Mouse (Mus musculus) hindbrain, embryonic 16.5 days (tissue): ENCODE data around the gene Nrip2. TPM values are rescaled to one million over a fixed set of nuclear protein-coding genes. Genes with fewer than 3 reads are reported as not detected.
A peak's percentile ranks its signal among the peaks of the same experiment; 100 is the strongest.

ENCODE experiments used
- ATAC-seq: fragments of 200-750 bp; cut with Nextera tagmentation; 2 replicates; pipeline ENCODE4 v1.8.0; 2017; ENCODE audit warnings: moderate TSS enrichment, moderate library complexity
- H3K27ac ChIP-seq: fragments of 300-500 bp; sonication (generic); 2 replicates; pipeline ENCODE4 v1.5.1; 2014; ENCODE audit warnings: low read depth, mild to moderate bottlenecking, control low read depth, low read length, moderate library complexity
- H3K27me3 ChIP-seq: fragments of 300-500 bp; sonication (generic); replicated peaks from 2 replicates; pipeline ENCODE4 v1.6.1; 2014; ENCODE audit warnings: low read length; ENCODE audit not compliant: control insufficient read depth, insufficient read depth
- H3K36me3 ChIP-seq: fragments of 300-500 bp; sonication (generic); 2 replicates; pipeline ENCODE4 v1.6.1; 2014; ENCODE audit warnings: mild to moderate bottlenecking, low read length, moderate library complexity, mixed read lengths; ENCODE audit not compliant: control insufficient read depth, insufficient read depth
- H3K4me1 ChIP-seq: fragments of 300-500 bp; sonication (generic); 2 replicates; pipeline ENCODE4 v1.6.1; 2014; ENCODE audit warnings: low read depth, low read length; ENCODE audit not compliant: control insufficient read depth, insufficient read depth
- H3K4me2 ChIP-seq: fragments of 300-500 bp; sonication (generic); 2 replicates; pipeline ENCODE4 v1.6.1; 2014; ENCODE audit warnings: mild to moderate bottlenecking, low read length, control low read depth, moderate library complexity
- H3K4me3 ChIP-seq: fragments of 300-500 bp; sonication (generic); 2 replicates; pipeline ENCODE4 v1.5.1; 2014; ENCODE audit warnings: mild to moderate bottlenecking, low read length, control low read depth, moderate library complexity
- H3K9ac ChIP-seq: fragments of 300-500 bp; sonication (generic); 2 replicates; pipeline ENCODE4 v1.6.1; 2014; ENCODE audit warnings: low read depth, mild to moderate bottlenecking, control low read depth, low read length, moderate library complexity
- H3K9me3 ChIP-seq: fragments of 300-500 bp; sonication (generic); 2 replicates; pipeline ENCODE4 v1.6.1; 2014; ENCODE audit warnings: mild to moderate bottlenecking, low read length, moderate library complexity; ENCODE audit not compliant: control insufficient read depth
- WGBS: fragments of 180-500 bp; shearing (Covaris S2); extraction: QIAGEN DNeasy Blood & Tissue Kit; methylation state at CpG from one replicate; pipeline ENCODE4 v1.1.7; 2014; 5-methylcytosine and 5-hydroxymethylcytosine counted together
- polyA plus RNA-seq: library from polyadenylated mRNA; unstranded; fragments of >200 nt; fragmentation: Nextera tagmentation; extraction: Ambion mirVana; gene quantifications from 2 replicates; pipeline ENCODE4 v1.2.1, GENCODE M21; 2015

The Nrip2 gene
- polyA plus RNA-seq, 1 experiment from 2014 or later, result 11.3 TPM

DNA sequence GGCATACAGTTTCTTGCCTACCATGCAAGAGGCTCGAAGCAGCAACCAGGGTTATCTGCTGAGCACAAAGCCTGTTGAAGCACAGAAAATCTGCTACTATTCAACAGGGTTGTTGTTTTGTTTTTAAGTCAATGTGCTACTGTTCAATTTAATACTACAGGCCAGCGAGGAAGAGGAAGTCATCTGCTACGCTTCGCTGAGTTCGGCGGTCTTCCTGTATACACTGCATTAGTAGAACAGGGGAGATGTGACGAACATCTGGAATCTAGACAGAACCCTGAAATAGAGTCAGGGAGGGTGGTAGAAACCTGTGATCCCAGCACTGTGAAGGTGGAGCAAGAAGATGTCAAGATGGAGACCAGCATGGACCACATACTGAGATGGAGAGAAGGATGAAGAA, 15.3 kb upstream of the Nrip2 start:
- no peaks in the 10 kb centered on the region for H3K9me3 ChIP-seq
- H3K27me3 ChIP-seq, result no peaks in the 10 kb centered on the region
- 71% methylated on average over 7 of the region's 7 CpGs for WGBS
- H3K36me3 ChIP-seq, result no peaks in the 10 kb centered on the region
- no peaks in the 10 kb centered on the region for H3K4me1 ChIP-seq
- no peak overlapping the region for H3K9ac ChIP-seq
- no peak for ATAC-seq
- H3K4me2 ChIP-seq, result no peak overlapping the region
- H3K27ac ChIP-seq, result no peak overlapping the region
- H3K4me3 ChIP-seq, result no peak overlapping the region

DNA sequence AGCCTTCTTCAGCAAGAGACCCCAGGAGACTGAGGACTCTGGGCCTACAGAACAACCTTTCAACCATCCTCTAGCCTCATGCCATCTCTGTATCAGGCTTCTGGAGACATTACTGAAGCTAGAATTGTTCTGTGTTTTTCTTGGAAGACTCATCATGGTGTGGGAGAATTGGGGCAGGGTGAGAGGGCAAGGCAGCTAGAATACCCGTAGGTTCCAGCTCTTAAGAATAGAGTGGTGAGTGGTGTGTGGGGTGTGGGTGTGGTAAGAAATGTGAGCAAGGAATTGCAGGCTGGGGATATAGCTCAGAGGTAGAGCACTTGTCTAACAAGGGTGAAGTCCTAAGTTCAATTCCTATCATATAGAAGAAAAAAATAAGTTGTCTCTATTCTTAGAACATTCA, 14.1 kb upstream of the Nrip2 start:
- Histone ChIP-seq H3K36me3 (no peaks in the 10 kb centered on the region), H3K4me3 (no peak overlapping the region), H3K27me3 (no peaks in the 10 kb centered on the region), H3K9me3 (no peaks in the 10 kb centered on the region), H3K9ac (no peak overlapping the region), H3K4me2 (no peak overlapping the region), H3K4me1 (no peaks in the 10 kb centered on the region), H3K27ac (no peak overlapping the region)
- 74% methylated on average over 1 of the region's 1 CpGs for WGBS
- no peak for ATAC-seq

DNA sequence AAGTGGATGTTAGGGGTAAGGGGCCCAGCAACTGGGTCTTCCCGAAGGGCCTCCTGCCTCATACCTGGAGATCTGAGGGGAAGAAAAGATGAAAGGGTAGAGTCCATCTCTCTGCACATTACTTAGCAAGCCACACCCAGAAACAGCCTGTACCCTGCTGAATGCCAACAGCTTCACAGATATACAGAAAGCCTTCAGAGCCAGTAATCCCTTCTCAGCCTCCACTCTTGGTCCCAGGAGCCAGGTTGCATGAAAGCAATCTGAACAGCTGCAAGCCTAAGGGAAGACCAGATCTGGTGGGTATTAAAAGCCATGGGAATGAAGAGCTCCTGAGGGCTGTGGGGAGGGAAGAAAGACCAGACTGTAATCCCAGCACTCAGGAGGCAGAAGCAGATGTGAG, 9.9 kb upstream of the Nrip2 start:
- no peaks in the 10 kb centered on the region for H3K9me3 ChIP-seq
- H3K36me3 ChIP-seq, result no peaks in the 10 kb centered on the region
- no peak overlapping the region for H3K27ac ChIP-seq
- 83% methylated on average over 1 of the region's 1 CpGs for WGBS
- no peak overlapping the region for H3K9ac ChIP-seq
- no peak for ATAC-seq
- no peaks in the 10 kb centered on the region for H3K27me3 ChIP-seq
- H3K4me2 ChIP-seq, result no peak overlapping the region
- H3K4me1 ChIP-seq, result no peaks in the 10 kb centered on the region
- no peak overlapping the region for H3K4me3 ChIP-seq

DNA sequence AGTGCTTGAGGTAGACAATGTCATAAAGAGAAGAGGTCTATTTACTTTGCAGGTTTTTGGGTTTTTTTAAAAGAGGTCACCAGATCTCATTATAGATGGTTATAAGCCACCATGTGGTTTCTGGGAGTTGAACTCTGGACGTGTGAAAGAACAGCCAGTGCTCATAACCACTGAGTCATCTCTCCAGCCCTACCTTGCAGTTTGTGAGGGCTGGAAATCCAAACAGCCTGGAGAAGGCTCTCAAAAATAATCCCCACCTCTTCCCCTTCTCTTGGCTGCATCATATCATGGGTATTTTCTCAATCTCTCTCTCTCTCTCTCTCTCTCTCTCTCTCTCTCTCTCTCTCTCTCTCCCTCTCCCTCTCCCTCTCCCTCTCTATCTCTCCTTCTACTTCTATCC, 8.4 kb upstream of the Nrip2 start:
- no peak overlapping the region for H3K4me2 ChIP-seq
- no peaks in the 10 kb centered on the region for H3K36me3 ChIP-seq
- ATAC-seq, result no peak
- no peaks in the 10 kb centered on the region for H3K27me3 ChIP-seq
- no peaks in the 10 kb centered on the region for H3K9me3 ChIP-seq
- no peak overlapping the region for H3K27ac ChIP-seq
- no peaks in the 10 kb centered on the region for H3K4me1 ChIP-seq
- WGBS, result 60% methylated on average over 1 of the region's 1 CpGs
- H3K4me3 ChIP-seq, result no peak overlapping the region
- no peak overlapping the region for H3K9ac ChIP-seq

DNA sequence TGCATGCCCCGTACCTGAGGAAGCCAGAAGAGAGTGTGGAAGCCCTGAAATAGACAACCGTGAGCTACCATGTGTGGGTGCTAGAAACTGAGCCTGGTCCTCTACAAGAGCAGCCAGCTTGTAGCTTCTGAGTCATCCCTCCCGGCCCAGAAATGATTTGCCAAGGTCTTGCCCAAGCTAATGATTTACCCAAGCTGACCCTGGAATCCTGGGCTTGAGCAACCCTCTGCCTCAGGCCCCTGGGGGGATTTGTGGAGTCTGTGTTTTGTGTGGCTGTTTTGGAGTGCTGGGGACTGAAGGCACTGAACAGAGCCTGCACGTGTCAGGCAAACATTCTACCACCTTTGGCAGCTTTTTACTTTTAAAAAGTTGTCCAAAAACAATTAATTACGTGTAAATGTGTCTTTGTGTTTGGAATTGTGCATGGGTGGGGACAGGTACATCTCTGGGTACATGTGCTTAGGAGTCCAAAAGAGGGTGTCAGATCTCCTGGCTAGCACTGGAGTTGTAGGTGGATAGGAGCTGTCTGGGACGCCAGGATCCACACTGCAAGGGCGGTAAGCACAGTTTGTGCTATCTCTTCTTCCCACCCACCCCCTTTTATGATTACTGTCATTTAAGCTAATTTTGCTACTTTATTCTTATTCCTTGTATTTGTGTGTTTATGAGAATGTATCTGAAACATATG, 1.4 kb upstream of the Nrip2 start:
- 80% methylated on average over 7 of the region's 7 CpGs for whole genome bisulfite sequencing
- H3K27ac ChIP-seq, result no peak overlapping the region

DNA sequence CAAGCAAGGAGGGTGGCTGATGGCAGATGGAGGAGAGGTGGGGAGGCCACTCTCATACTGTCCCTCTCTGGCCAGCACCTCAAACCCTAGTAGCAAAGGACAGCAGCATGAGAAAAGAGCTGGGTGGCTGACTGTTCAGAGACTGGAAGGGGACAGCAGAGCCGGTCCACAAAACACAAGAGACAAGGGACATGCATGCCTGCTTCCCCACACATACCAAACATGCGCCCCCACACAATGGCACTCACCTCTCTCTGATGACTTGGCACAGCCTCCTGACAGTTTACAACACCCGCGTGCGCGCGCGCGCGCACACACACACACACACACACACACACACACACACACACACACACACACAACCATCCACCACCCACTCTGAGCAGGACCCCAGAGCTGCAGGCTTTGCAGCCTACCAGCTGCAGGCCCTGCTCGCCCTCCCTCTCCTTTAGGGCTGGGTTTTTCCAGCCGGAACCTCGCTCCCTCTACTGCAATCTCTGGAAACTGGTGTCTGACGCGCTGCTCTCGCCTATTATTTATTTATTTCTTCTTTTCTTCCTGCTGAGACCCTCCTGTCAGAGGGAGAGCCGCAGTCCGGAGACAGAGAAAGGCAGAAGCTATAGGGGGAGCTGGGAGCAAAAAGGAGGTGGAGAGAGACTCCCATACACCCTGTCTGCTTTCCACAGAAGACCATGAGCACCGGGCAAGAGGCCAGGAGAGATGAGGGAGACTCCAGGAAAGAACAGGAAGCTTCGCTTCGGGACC, 507 bp downstream of the Nrip2 start:
- Histone ChIP-seq H3K9ac (peak overlapping the region; percentile 61), H3K4me3 (peak overlapping the region; percentile 40), H3K27me3 (no peaks in the 10 kb centered on the region), H3K4me1 (peaks cover 12% of the 10 kb centered on the region), H3K4me2 (peak overlapping the region; percentile 68), H3K36me3 (no peaks in the 10 kb centered on the region), H3K9me3 (no peaks in the 10 kb centered on the region), H3K27ac (peak overlapping the region; percentile 71)
- peak; percentile 88 for ATAC-seq
- 12% methylated on average over 13 of the region's 21 CpGs for WGBS

More for the DNA sequence above, 1.4 kb upstream of the Nrip2 start:
- Histone ChIP-seq H3K4me1 (peaks cover 12% of the 10 kb centered on the region), H3K36me3 (no peaks in the 10 kb centered on the region), H3K4me2 (no peak overlapping the region), H3K4me3 (no peak overlapping the region), H3K27me3 (no peaks in the 10 kb centered on the region), H3K9me3 (no peaks in the 10 kb centered on the region), H3K9ac (no peak overlapping the region)
- no peak for ATAC-seq

DNA sequence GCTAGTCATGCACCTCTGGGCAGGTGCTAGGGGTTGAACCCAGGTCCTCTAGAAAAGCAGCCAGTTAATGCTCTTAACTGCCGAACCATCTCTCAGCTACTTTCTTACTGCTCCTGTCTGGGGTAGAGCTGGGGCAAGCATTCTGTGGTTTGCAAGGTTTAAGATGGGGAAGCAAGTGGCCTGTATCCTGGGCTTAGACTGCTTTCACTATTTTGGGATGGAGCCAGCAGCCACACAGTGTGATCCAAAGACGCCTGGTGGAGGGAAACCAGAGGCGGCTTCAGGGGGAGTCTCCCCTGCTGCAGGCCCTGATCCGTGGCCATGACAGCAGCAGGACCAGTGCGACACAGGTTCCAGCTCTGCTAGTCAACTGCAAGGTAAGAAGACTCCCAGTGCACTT, 5.6 kb downstream of the Nrip2 start:
- Histone ChIP-seq H3K27ac (no peak overlapping the region), H3K9ac (no peak overlapping the region), H3K9me3 (no peaks in the 10 kb centered on the region), H3K36me3 (peaks cover 16% of the 10 kb centered on the region), H3K4me3 (no peak overlapping the region), H3K4me2 (no peak overlapping the region), H3K4me1 (peaks cover 12% of the 10 kb centered on the region), H3K27me3 (no peaks in the 10 kb centered on the region)
- 53% methylated on average over 5 of the region's 5 CpGs for WGBS
- ATAC-seq, result no peak

DNA sequence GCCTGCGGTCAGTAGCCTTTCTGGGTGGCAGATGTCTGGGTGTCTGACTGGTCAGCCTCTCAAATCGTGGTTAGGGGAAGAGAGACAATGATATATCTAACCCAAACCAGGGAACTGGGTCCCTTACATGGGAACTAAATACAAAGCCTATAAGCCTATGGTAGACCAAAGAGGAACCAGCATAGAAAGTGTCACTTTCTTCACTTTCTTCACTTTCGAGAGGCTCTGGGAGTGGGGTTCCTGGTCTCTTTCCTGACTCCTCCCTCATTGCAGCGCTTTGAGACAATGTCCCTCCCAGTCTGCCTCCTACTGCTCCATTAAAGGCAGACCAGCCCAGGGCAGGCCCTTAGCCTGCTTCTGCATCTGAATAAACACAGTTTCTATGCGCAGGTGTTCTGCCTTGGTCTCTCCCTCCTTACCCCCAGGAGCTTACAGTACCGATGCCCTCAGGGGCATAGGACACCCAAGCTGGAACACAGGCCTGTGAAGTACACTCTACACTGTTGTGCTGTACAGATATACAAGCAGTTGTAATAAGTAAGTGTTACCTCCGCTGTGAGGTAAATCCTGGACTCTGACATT, 9.5 kb downstream of the Nrip2 start:
- Histone ChIP-seq H3K4me1 (no peaks in the 10 kb centered on the region), H3K9me3 (no peaks in the 10 kb centered on the region), H3K9ac (no peak overlapping the region), H3K27ac (no peak overlapping the region), H3K27me3 (no peaks in the 10 kb centered on the region), H3K4me2 (no peak overlapping the region), H3K4me3 (no peak overlapping the region), H3K36me3 (peaks cover 34% of the 10 kb centered on the region)
- 83% methylated on average over 7 of the region's 7 CpGs for WGBS
- ATAC-seq, result no peak

DNA sequence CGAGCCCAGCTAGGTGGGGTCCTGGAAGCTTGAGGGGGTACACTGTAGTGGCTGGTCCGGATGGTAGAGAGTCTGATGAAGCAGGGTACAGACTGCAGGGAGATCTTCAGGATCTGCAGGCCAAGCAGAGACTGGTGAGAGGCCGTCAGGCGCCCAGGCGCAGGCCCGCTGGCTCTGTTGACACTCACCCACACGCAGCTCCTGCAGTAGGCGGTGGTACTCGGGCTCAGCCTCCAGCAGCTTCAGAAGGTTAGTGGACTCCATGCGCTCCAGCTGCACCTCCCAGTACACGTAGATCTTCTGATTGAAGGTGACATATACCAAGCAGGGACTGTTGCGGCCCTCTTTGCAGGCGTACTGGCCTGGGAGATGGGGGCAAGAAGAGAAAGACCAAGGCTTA, 11.2 kb downstream of the Nrip2 start:
- 96% methylated on average over 13 of the region's 13 CpGs for WGBS

More for the DNA sequence above, 11.2 kb downstream of the Nrip2 start:
- ATAC-seq, result no peak
- H3K4me3 ChIP-seq, result no peak overlapping the region
- H3K9ac ChIP-seq, result no peak overlapping the region
- H3K9me3 ChIP-seq, result no peaks in the 10 kb centered on the region
- no peaks in the 10 kb centered on the region for H3K4me1 ChIP-seq
- no peaks in the 10 kb centered on the region for H3K27me3 ChIP-seq
- no peak overlapping the region for H3K4me2 ChIP-seq
- H3K36me3 ChIP-seq, result peaks cover 34% of the 10 kb centered on the region
- no peak overlapping the region for H3K27ac ChIP-seq
